Mouse (Mus musculus) adrenal gland, postnatal 14 days (tissue): ENCODE results near the gene Nop9. TPM values are rescaled to one million over a fixed set of nuclear protein-coding genes. Genes with fewer than 3 reads are reported as not detected.

Experiments used
- DNase-seq: peaks from one replicate; pipeline ENCODE4 v3.0.0; 2021; ENCODE audit warnings: mixed read lengths
- total RNA-seq: library from RNA; stranded (reverse); gene quantifications from 2 replicates; pipeline ENCODE4 v1.2.3, GENCODE M21; 2021

Nop9 gene
- total RNA-seq, 1 experiment from 2014 or later, result 15.9 TPM

DNA sequence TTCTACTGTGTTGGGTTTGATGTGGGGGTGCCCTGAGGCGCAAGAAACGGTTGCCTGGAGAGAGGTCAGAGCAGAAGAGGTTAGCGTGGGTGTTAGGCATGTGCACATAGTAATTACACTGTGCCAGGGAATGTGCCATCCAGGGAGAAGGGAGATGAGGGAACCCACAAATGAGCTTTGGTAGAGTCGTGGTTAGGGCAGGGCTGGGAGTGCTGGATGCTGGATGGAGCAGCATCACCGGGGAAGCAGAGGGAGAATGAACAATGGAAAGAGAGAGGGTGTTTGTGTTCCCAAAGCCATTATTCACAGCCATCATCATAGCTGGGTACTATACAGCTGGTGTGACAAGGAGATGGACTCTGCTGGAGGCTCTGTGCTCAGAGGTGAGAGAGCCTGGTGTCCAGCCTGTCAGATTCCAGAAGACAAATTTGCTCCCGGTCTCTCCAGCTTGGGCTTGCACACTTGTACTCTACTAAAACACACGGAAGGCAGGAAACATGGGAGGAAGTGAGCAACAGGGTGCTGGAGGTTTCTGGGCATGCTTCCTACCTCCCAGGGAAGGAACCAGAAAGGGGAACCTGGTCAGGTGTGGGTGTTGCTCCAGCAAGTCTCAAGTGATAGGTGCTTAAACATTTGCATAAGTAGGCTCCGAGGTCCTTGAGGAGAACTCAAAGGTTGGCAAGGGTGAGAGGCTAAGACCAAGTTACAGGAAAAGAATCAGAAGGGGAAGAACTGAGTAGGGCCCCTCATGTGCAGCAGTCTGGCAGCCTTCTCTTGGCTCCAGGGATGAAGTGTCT, 17.4 kb upstream of the Nop9 start:
- no peak for DNase-seq

DNA sequence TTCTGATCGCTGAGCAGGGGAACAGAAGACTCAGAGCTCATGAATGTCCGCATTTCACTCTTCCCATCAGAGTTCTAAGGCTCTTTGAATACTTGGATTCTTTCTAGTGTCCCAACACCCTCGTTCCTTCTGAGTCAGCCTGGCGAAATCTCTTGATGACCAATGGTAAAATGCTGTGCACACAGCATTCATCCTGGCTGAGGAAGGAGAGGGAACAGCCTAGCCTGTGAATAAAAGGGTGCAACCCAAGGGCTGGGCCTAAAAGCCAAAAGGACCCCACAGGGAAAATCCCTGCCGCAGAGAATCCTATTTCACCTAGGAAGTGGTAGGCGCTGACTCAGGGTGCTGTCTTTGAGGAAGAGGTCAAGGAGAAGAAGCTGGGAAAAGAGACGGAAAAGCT, 15.4 kb upstream of the Nop9 start:
- DNase-seq, result no peak

DNA sequence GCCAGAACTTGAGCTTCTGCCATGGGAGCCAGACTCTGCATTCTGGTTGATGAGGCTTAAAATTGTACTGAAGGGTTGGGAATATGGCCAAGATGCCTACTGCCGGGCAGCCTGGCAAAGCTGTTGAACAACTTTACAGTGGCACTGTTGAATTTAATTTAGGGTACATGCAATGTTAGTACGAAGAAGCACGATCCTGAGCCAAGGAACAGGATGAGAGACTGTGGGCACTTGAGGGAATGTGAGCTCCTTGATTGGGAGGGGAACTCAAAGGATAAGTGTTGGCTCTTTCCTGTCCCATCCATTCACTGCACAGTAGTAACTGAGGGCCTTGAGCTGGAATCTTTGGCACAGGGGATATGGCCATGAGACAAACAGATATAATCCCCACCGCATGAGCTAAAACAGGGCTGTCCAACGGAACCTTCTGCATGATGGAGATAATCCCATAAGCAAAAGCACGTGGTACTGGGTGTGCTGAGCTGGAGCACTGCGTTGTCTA, 14.9 kb upstream of the Nop9 start:
- DNase-seq, result no peak

DNA sequence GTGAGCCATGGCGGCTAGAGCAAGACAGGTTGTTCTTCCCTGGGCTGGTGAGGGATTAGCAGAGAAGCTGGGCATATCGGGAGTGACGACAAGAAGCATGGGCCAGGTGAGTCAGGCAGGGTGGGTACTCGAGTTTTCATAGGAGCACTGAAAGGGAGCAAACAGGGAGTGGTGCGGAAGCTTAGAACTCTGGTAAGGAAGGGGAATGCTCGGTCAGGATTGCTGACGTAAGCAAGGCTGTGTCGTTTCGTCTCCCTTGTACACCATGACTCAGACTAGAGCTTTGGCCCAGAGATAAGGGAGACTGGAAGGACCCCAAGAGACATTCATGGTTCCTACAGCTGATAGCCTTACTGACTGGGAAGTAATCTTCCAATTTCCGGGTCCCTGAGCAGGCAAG, 11.6 kb upstream of the Nop9 start:
- DNase-seq, result no peak

DNA sequence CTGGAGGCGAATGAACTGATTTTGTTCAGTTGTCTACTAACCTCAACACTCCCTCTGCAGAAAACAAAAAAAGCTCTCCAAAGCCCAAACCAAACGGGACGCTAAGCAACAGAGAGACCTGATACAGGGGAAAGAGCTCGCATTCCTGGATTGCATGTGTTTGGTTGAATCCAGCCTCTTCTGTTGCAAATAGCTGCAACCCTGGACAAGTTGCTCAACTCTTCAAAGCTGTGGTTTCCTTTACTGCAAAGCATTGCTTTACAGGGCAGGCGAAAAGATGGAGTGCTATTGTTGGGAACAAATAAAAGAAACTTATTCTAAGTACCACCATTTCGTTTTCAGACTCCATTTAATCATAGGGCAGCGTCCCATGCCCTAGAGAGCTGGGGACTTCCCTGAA, 10.6 kb upstream of the Nop9 start:
- DNase-seq, result no peak

DNA sequence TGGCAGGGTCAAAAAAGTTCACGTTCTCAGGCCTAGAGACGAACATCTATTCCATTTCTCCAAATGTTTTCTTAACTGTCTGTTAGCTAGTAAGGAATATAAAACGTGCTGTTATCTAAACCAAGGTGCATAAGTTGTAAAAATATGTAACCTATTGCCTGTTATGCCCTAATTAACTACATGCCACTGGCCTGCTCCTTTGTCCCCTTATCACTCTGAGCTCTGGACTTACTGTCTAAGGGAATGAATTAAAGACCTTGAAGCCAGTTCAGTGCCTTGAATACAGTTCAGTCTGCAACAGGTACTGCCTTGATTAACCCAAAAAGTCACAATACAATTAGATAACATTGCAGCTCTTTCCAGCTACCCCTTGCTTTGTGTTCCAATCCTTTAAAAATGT, 10.2 kb upstream of the Nop9 start:
- DNase-seq, result no peak

DNA sequence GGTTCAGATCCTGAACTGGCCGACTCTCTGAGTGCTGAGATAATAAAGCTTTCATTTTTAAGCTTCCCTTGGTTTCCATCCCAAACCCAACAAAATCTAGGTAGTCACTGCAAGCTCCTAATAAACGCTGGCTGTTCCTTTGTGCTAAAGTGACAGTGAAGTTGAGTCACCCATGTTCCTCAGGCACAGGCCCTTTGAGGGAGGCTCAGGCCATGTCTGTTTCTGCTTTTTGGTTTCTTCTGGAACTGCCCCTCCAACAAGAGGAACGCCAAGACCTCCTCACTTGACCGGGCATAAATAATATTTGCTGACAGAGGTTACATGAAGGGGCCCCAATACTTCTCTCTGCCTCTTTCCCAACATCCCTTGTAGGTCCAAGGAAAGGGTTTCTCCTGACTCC, 9.7 kb upstream of the Nop9 start:
- DNase-seq, result no peak

DNA sequence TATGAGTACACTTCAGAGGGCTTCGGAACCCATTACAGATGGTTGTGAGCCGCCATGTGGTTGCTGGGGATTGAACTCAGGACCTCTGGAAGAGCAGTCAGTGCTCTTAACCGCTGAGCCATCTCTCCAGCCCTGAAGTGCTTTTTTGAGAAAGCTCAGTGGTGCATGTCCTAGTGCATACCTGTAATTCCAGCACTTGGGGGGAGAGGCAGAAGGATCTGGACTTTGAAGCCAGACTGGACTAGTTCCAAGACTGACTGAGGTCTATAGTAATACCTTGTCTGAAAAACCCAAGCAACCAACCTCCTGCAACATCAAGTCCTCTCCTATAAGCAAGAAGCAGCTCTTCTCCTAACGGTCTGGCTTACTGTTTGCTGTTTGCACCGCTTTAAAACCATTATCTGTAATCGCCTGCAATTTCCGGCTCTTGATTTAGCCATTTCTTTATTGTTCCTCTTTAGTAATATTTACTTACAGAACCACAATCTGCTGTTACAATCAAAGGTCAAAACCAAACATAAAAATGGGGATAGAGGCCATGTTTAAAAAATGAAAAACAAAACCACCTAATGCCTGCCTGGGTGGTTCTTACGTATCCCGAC, 8.3 kb upstream of the Nop9 start:
- no peak for DNase-seq

DNA sequence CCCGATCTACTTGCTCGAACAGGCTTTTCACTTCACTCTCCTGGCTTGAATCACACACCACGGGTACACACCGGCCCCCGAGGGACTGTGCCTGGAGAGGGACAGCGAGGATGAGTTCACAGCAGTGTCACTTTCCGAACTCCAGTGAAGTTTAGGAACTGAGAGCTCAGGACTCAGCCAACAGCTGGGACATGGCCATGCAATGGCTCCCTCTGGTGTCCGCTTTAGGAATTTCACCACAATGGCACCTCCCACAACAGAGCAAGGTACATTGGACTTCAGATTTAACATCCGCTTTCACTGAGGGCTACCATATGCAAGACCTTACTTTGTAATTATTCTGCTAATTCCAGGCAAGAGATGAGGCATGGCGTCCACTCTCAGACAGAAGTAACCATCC, 1.8 kb upstream of the Nop9 start:
- peak; percentile 89 for DNase-seq

DNA sequence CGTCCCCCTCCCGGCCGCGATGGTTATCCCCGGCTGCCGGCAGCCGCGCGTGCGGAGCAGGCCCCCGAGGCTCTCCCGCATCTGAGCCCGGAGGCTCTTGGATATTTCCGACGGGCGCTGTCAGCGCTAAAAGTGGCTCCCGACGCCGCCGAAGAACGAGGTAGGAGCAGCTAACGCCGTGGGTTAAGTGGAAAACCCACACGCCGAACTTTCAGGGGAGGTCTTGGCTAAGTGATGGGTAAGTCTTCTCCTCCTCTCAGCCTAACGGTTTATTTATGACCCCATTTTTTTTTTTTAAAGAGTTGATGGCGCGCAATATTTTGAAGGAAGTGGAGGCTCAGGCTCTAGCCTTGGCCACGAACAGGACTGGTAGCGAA, 356 bp downstream of the Nop9 start:
- no peak for DNase-seq

DNA sequence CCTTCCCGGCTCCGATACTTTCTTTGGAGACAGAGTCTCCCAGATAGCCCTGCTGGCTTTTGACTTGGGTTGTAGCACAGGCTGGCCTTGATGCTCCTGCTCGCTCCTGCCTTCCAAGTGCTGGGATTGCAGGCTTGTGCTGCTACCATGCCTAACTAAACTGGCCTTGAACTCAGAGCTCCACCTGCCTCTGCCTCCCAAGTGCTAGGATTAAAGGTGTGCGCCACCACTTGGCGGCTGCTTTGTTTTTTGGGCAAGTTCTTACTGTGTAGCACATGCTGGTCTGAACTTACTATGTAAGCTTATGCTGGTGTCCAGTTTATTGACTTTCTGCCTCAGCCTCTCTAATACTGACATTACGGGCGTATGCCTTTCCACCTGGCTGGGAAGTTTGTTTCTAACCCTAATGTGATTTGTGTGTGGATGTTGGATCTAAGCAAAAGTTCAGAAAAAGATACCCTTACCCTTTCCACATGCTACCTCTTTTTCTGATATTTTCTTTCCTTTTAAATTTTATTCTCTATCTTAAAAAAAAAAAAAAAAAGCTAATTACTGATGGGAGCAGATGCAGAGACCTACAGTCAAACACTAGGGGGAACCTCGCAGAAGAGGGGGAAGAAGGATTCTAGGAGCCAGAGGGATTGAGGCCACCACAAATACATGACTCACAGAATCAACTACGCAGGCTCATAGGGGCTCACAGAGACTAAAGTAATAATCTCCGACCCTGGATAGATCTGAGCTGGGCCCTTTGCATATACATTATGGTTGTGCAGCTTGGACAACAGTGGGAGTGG, 1.8 kb downstream of the Nop9 start:
- DNase-seq, result no peak

DNA sequence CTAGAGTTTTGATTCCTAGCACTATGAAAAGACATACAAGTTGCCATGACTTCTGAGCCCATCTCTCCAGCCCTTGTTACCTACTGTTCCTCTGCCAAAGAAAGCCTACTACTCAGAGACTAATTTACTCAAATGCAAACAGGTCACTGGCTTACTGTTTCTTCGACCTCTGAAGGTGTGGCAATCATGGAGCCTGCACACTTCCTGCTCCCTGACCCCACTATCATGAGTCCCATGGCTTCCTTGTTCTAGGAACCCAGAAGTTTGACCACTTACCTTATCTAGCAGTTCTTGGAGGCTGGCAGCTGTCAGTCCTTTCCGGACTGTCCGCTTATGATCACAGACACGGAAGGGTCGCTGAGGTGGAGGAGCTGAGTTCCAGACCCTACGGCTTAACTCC, 12.1 kb downstream of the Nop9 start:
- no peak for DNase-seq

DNA sequence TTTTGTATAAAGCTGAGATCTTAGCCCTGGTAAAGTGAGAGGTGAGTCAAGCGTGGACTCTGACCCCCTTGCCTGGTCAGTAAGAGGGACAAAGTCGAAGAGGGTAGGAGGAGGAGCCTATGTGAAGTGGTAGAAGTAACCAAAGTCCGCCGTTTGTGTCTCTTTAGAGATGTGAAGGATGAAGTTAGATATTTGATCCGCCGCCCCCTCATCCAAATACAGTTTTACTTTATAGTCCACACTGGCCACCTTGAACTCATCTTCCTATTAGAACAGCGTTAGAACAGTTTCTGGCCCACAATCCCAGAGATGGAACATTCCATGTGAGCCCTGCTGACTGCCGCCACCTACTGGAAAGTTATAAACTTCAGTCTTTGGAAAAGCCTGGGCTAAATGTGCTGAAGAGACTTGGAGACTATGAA, 12.9 kb downstream of the Nop9 start, which contains the start of gene Cideb:
Gene Cideb (minus strand): TSS at position 96 of the 422 bp plus-strand sequence.
- DNase-seq, result peak; percentile 70

DNA sequence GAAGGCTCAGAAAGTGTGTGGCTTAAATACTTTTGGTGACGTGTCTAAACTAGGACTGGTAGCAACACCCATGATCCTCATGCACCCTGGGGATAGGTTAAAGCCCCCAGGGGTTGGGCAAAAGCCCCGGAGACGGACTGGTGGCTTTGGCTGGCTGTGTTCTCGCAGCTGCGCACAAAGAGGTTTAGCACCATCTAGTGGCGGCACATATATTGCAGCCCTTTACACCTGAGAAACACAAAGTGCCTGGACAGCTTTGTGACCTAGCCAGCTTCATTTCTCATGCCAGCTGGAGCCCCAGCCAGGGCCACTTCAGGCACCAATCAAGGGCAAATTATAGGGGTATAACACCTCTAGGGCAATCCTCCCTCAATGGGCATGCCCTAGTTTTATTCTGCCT, 14.7 kb downstream of the Nop9 start:
- peak; percentile 87 for DNase-seq

DNA sequence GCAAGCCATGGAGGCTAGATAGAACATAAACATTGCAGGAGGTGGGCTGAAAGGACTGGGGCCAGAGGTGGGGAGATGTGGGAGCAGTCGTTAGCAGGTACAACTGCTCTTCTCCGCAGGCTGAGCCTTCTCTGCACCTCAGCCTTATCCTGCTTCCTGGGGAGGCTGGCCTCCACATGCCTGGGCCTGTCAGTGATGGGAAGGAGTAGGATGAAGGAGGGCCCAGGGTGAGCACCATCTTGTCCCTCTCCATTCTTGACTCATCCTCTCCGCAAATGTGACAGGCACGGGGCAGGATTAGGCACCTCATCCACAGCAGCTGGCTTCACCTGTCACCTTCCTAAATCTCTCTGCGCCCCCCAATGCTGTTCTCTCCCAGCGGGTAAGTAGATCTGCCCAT, 15.7 kb downstream of the Nop9 start, which contains the start of gene Ltb4r2:
Gene Ltb4r2 (plus strand): TSS at position 266 of the 400 bp plus-strand sequence.
- DNase-seq, result no peak

DNA sequence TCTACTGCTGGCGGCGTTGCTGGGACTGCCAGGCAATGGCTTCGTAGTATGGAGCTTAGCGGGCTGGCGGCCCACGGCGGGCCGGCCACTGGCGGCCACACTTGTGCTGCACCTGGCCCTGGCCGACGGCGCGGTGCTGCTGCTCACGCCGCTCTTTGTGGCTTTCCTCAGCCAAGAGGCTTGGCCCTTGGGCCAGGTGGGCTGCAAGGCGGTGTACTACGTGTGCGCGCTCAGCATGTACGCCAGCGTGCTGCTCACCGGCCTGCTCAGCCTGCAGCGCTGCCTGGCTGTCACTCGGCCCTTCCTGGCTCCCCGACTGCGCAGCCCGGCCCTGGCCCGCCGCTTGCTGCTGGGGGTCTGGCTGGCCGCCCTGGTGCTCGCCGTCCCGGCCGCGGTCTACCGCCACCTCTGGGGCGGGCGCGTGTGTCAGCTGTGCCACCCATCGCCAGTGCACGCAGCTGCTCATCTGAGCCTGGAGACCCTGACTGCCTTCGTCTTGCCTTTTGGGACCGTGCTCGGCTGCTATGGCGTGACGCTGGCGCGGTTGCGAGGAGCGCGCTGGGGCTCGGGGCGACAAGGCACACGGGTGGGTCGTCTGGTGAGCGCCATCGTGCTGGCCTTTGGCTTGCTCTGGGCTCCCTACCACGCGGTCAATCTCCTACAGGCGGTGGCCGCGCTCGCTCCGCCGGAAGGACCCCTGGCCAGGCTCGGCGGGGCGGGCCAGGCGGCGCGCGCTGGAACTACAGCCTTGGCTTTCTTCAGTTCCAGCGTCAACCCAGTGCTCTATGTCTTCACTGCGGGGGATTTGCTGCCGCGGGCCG, 16.7 kb downstream of the Nop9 start:
- DNase-seq, result peak; percentile 69

DNA sequence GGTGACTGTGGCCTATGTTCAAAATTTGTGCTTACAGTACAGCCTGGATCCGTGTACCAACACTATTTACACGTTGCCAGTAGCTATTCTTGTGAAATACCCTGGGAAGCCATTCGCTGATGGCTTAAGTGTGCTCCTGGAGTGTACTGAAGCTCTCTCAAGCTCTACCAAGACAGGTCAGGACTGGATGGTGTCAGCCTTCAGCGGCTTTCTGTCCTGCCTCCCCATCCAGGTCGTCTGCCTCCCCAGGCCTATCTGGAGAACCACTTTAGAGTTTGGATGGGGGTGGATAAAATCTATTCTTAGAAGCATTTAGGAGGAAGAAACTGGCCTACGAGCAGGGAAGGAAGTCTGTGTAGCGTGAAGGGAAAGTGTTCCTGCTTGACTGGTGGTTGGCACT, 17.7 kb downstream of the Nop9 start:
- peak; percentile 18 for DNase-seq

DNA sequence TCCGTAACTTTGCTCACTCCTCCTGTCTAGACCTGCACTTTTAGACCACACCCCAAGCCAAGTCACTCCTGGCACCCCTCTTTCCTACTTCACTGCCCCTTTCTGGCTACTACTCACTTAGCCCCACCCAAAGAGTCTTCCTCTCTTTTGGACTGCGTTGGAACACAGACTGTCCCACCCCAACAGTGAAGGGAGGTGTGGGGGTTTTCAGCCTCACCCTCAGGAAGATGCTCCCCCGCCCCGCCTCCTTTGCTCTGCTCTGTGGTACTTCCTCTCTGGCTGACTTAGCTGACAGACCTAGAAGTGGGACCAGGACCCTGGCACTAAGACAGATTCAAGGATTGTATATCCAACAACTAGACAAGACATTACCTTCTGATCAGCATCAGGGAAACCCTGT, 20.2 kb downstream of the Nop9 start, which contains the start of gene Ltb4r1:
Gene Ltb4r1 (plus strand): TSS at position 267 of the 400 bp plus-strand sequence.
- DNase-seq, result no peak

DNA sequence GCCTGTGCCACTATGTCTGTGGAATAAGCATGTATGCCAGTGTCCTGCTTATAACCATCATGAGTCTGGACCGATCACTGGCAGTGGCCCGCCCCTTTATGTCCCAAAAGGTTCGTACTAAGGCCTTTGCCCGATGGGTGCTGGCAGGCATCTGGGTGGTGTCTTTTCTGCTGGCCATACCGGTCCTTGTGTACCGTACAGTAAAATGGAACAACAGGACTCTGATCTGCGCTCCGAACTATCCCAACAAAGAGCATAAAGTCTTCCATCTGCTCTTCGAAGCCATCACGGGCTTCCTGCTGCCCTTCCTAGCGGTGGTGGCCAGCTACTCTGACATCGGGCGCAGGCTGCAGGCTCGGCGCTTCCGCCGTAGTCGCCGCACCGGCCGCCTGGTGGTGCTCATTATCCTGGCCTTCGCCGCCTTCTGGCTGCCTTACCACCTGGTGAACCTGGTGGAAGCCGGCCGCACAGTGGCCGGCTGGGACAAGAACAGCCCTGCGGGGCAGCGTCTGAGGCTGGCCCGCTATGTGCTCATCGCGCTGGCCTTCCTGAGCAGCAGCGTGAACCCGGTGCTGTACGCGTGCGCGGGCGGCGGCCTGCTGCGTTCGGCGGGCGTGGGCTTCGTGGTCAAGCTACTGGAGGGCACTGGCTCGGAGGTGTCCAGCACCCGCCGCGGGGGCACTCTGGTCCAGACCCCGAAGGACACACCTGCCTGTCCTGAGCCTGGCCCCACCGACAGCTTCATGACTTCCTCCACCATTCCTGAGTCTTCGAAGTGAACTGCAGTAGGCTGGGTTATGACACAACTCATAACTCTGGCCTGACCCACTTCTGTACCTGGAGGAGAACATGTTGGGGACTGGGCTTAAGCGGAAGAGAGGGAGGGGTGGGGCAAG, 22.3 kb downstream of the Nop9 start:
- peak; percentile 76 for DNase-seq

DNA sequence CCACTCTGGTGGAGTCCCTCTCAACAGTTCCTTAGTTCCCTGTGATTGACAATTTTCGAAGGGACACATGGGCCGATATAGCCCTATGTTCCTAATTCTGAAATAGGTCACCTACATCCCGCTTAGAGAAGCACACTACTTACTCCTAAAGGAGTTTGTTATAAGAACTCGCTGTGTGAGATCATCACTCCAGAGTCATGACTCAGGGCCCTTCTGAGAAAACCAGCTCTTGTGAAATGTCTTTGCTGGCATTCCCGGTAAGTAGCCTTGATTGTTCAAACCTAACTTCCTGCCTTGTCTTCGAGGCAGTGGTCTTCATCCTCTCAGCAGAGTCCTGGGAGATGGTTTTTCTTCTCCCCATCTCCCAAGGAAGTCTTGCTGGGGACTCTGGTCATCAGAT, 23.1 kb downstream of the Nop9 start:
- no peak for DNase-seq
